Mouse (Mus musculus) T-cell, adult 66 days (primary cell): ENCODE results near the gene Arpc1b. TPM values are rescaled to one million over a fixed set of nuclear protein-coding genes. Genes with fewer than 3 reads are reported as not detected.

Experiments
- total RNA-seq, 2 experiments: library from RNA; stranded (reverse); gene quantifications; 3 replicates in 1 of 2; 4 replicates in 1 of 2; pipeline ENCODE4 v1.2.4; 2023

Gene Arpc1b
- total RNA-seq = 100 to 1,000 TPM; 450 to 477 TPM

GRCm38 (mm10) chr5:145114071-145114605, at the start of gene Arpc1b:
TSS of gene Arpc1b (plus strand) at chr5:145114215.

DNA sequence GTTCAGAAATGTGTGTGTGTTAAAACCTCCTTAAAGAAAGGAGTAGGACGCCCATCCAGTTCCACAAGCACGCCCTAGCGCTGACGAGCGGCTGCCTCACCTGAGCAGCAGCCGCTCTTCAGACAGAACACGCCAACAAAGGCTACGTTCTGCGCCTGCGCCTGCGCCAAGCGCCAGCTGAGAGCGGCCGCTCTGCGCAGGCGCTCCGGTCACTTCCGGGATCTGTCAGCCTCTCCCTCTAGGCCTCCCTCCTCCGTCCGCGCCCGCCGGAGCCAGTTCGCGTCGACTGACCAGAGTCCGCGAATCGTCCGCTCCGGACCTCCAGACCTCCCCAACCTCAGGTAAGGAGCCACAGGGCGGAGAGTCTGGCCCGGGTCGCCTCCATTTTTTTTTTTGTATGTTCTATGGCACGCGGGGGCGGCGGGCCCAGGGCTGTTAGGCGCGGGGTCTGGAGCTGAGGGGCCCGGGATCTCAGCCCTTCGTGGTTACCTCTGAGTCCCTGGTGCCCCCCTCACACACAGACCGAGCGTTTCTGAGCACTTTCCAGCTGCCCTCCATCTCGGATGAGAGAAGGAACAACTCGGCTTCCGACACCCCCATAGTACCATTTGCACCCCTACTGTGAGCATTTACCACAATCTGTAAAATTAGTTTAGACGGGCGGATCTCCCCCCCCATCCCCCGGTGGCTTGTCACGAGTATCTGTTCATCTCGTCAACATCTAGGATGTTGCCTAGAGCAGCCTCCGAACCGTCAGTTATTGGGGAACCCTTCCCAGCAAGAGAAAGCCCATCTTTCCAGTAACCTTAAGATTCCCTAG, 30.2 kb upstream of the Arpc1b start, which contains the start of the genes Arpc1a and Kpna7:
Gene Arpc1a, plus strand, starts transcription at position 199 of the 820 bp plus-strand sequence.
Gene Kpna7, minus strand, starts transcription at position 399 of the 820 bp plus-strand sequence.

GRCm38 (mm10) chr5:145139571-145140519, 25.8 kb downstream of the Arpc1b start, which contains the start of the genes Pdap1 and Bud31:
TSS of gene Pdap1 (minus strand) at chr5:145140238.
TSS of gene Bud31 (plus strand) at chr5:145140362.

DNA sequence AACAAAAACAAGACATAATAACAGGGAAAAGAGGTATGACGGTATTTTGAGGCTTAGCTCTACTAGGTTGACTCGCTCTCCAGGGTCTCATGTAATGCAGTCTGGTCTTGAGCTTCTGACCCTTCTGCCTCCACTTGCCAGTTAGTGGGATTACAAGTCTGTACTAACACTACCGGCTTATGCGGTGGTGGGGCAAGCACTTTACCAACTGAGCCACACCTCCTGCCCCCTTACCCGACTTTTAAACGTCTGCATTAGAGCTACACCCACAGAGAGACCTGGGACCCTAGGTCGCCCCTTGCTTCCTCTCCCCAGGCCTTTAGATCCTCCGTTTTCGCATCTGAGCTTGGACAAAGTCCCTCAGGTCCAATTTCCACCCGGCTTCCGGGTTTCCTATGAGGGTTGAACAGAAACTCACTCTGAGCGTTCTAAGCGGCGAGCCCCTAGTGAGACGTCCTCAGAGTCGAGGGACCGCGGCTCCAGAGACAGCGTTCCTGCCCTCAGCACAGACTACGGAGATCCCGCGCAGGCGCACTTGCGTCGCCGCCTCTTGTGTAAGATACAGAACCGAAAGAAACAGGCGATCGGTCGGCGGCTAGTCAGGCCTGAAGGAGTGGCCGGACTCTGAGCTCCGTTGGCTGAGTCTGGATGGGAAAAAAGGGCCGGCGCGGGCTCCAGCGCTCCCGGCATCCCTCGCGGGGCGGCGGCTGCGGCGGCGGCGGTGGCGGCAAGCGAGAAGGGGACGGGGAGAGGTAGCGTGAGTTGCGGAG, 52.7 kb downstream of the Arpc1b start, which contains the start of the genes Ptcd1 and Cpsf4:
Gene Ptcd1, minus strand, starts transcription at position 573 of the 770 bp plus-strand sequence.
Gene Cpsf4, plus strand, starts transcription at position 678 of the 770 bp plus-strand sequence.

Other genes with a start within 250 kb of the Arpc1b start
- 10 to 100 TPM; 64.2 to 66.1 TPM for gene Smurf1, start 148.4 kb upstream of the Arpc1b start, total RNA-seq
- gene Gm4871, start 81.5 kb upstream of the Arpc1b start, total RNA-seq = not detected
- not detected for gene 1700018F24Rik, start 71.2 kb upstream of the Arpc1b start, total RNA-seq
- 10 to 100 TPM; 92.1 to 92.3 TPM for gene Arpc1a, start 30.4 kb upstream of the Arpc1b start, total RNA-seq
- not detected for gene Kpna7, start 30.2 kb upstream of the Arpc1b start, total RNA-seq
- 10 to 100 TPM; 44.9 to 52.9 TPM for gene Pdap1, start 26.0 kb downstream of the Arpc1b start, total RNA-seq
- 100 to 1,000 TPM; 211 to 259 TPM for gene Bud31, start 26.1 kb downstream of the Arpc1b start, total RNA-seq
- 10 to 100 TPM; 20.8 to 26.3 TPM for gene Ptcd1, start 52.9 kb downstream of the Arpc1b start, total RNA-seq
- gene Cpsf4, start 53.0 kb downstream of the Arpc1b start, total RNA-seq = 10 to 100 TPM; 42.1 to 48.9 TPM
- 100 to 1,000 TPM; 172 to 185 TPM for gene Atp5j2, start 77.8 kb downstream of the Arpc1b start, total RNA-seq
- 10 to 100 TPM; 41.0 to 41.3 TPM for gene Zkscan14, start 87.7 kb downstream of the Arpc1b start, total RNA-seq
- gene Zkscan5, start 90.3 kb downstream of the Arpc1b start, total RNA-seq = 10 to 100 TPM in 1 of 2 experiments, 1 to 10 TPM in 1; 8.2 to 10.3 TPM
- 10 to 100 TPM; 75.1 to 85.1 TPM for gene Zfp655, start 117.5 kb downstream of the Arpc1b start, total RNA-seq
- gene Zscan25, start 166.3 kb downstream of the Arpc1b start, total RNA-seq = 10 to 100 TPM; 36.2 to 39.4 TPM
- gene Cyp3a57, start 231.1 kb downstream of the Arpc1b start, total RNA-seq = not detected